ENCODE assay signal across 9 mouse cellular contexts in genomic region chr2:158654717-158655116, GRCm38 (mm10). TPM values are rescaled to one million over a fixed set of nuclear protein-coding genes. Genes with fewer than 3 reads are reported as not detected.
DNase-seq lines count a peak whose midpoint lies in the region; ATAC-seq lines count a peak whose summit lies in the region.
"Had no signal": no experiment of that assay in that cellular context is flagged by ENCODE, and none has a peak within 500 bp of the region (broad histone marks: within the 10 kb centered on the region; RNA-seq: fewer than 3 reads in every experiment).

No protein-coding gene starts in this region.

- no peak overlapping the region for H3K4me3 ChIP-seq in limb, embryonic 15.5 days
- H3K4me3 ChIP-seq in limb, embryonic 10.5 days: no peak overlapping the region
- H3K4me3 ChIP-seq in hindbrain, embryonic 11.5 days (ENCODE audit: low read depth, low read length): no peak overlapping the region

- no peak overlapping the region for H3K9ac ChIP-seq in limb, embryonic 15.5 days
- H3K9ac ChIP-seq in hindbrain, embryonic 11.5 days (ENCODE audit: low read depth, low read length): no peak overlapping the region

- H3K9me3 ChIP-seq in limb, embryonic 15.5 days: no peaks in the 10 kb centered on the region
- no peaks in the 10 kb centered on the region for H3K9me3 ChIP-seq in limb, embryonic 10.5 days (replicated peaks)
- H3K9me3 ChIP-seq in hindbrain, embryonic 11.5 days (ENCODE audit: control insufficient read depth, low read length): no peaks in the 10 kb centered on the region

- no peak overlapping the region for H3K4me2 ChIP-seq in limb, embryonic 15.5 days
- no peak overlapping the region for H3K4me2 ChIP-seq in hindbrain, embryonic 11.5 days (replicated peaks; ENCODE audit: low read depth, low read length)

- no peaks in the 10 kb centered on the region for H3K36me3 ChIP-seq in limb, embryonic 15.5 days
- H3K36me3 ChIP-seq in limb, embryonic 10.5 days: no peaks in the 10 kb centered on the region
- H3K36me3 ChIP-seq in hindbrain, embryonic 11.5 days (ENCODE audit: control insufficient read depth, insufficient read depth, low read length): no peaks in the 10 kb centered on the region

- H3K27me3 ChIP-seq in limb, embryonic 15.5 days: no peaks in the 10 kb centered on the region
- no peaks in the 10 kb centered on the region for H3K27me3 ChIP-seq in limb, embryonic 10.5 days (ENCODE audit: low read depth, poor library complexity, severe bottlenecking)
- H3K27me3 ChIP-seq in hindbrain, embryonic 11.5 days (ENCODE audit: control insufficient read depth, insufficient read depth, low read length): no peaks in the 10 kb centered on the region

- ATAC-seq in limb, embryonic 15.5 days (ENCODE audit: insufficient number of reproducible peaks, low FRiP score, low TSS enrichment, low read depth): no peak
- ATAC-seq in hindbrain, embryonic 11.5 days (ENCODE audit: low FRiP score): no peak

- WGBS in limb, embryonic 15.5 days: 79% methylated on average over 9 of the region's 9 CpGs
- WGBS in limb, embryonic 10.5 days: 86% methylated on average over 9 of the region's 9 CpGs
- 88% methylated on average over 9 of the region's 9 CpGs for WGBS in hindbrain, embryonic 11.5 days

- H3K4me1 ChIP-seq in limb, embryonic 15.5 days: peaks cover 9% of the 10 kb centered on the region; the same call in 1 of the 2 replicates
- H3K4me1 ChIP-seq in limb, embryonic 10.5 days: peaks cover 15% of the 10 kb centered on the region
- no peaks in the 10 kb centered on the region; the same call in 1 of the 2 replicates for H3K4me1 ChIP-seq in hindbrain, embryonic 11.5 days (replicated peaks; ENCODE audit: control insufficient read depth, insufficient read depth, low read length)

- DNase-seq in limb, embryonic 10.5 days (ENCODE audit: low spot score): no peak
- peak; percentile 51 to 82 for DNase-seq in heart, adult 9 months (ENCODE audit: low spot score in 2 of 2)
- peak; percentile 79 to 90 for DNase-seq in kidney, postnatal 36 days
- DNase-seq in hindbrain, embryonic 11.5 days (ENCODE audit: low spot score): no peak
- DNase-seq in urinary bladder, adult 18-20 months (ENCODE audit: low spot score in 2 of 2): no peak
- no peak for DNase-seq in frontal cortex, postnatal 14 days (ENCODE audit: low spot score in 2 of 2)

- peak overlapping the region; percentile 38; the same call in 1 of the 2 replicates for H3K27ac ChIP-seq in limb, embryonic 15.5 days
- no peak overlapping the region for H3K27ac ChIP-seq in limb, embryonic 10.5 days
- H3K27ac ChIP-seq in hindbrain, embryonic 11.5 days (ENCODE audit: low read depth, low read length): no peak overlapping the region
- H3K27ac ChIP-seq: macrophage had no signal

RNA-seq across cellular contexts. Expression of gene Ppp1r16b, which starts 10.5 kb away (rescaled TPM):
- polyA plus RNA-seq in limb, embryonic 15.5 days (2015; fragmentation: Nextera tagmentation; extraction: Ambion mirVana): 4.1 and 4.3 TPM in 2 replicates
- 4.4 TPM in 2 replicates for polyA plus RNA-seq in limb, embryonic 10.5 days (2016; fragmentation: Nextera tagmentation; extraction: Ambion mirVana)
- polyA plus RNA-seq in hindbrain, embryonic 11.5 days (2014; fragmentation: Nextera tagmentation; extraction: Ambion mirVana): 2.4 and 3.6 TPM in 2 replicates

RNA-seq across cellular contexts. Expression of gene Actr5, which starts 30.0 kb away (rescaled TPM):
- polyA plus RNA-seq in limb, embryonic 15.5 days (2015; fragmentation: Nextera tagmentation; extraction: Ambion mirVana): 7.2 and 10.2 TPM in 2 replicates
- polyA plus RNA-seq in limb, embryonic 10.5 days (2016; fragmentation: Nextera tagmentation; extraction: Ambion mirVana): 13.8 and 16.2 TPM in 2 replicates
- polyA plus RNA-seq in hindbrain, embryonic 11.5 days (2014; fragmentation: Nextera tagmentation; extraction: Ambion mirVana): 13.7 and 16.7 TPM in 2 replicates

RNA-seq across cellular contexts. Expression of gene Slc32a1, which starts 44.1 kb away (rescaled TPM):
- polyA plus RNA-seq in limb, embryonic 15.5 days (2015; fragmentation: Nextera tagmentation; extraction: Ambion mirVana): not detected in 2 replicates
- not detected in 2 replicates for polyA plus RNA-seq in limb, embryonic 10.5 days (2016; fragmentation: Nextera tagmentation; extraction: Ambion mirVana)
- 1.9 and 2.9 TPM in 2 replicates for polyA plus RNA-seq in hindbrain, embryonic 11.5 days (2014; fragmentation: Nextera tagmentation; extraction: Ambion mirVana)
- polyA plus RNA-seq: thymus, postnatal 0 days had no signal

Comparison
In these comparisons a context has a peak if more than half of its experiments do, and no peak if none do; other contexts are left out.
1. DNase-seq: peak in heart, adult 9 months (2 of 2) and kidney, postnatal 36 days (2 of 2); none in limb, embryonic 10.5 days (single experiment), hindbrain, embryonic 11.5 days (single experiment), urinary bladder, adult 18-20 months (0 of 2) and frontal cortex, postnatal 14 days (0 of 2).